ENCODE assay signal across 10 mouse cellular contexts in the genomic region with DNA sequence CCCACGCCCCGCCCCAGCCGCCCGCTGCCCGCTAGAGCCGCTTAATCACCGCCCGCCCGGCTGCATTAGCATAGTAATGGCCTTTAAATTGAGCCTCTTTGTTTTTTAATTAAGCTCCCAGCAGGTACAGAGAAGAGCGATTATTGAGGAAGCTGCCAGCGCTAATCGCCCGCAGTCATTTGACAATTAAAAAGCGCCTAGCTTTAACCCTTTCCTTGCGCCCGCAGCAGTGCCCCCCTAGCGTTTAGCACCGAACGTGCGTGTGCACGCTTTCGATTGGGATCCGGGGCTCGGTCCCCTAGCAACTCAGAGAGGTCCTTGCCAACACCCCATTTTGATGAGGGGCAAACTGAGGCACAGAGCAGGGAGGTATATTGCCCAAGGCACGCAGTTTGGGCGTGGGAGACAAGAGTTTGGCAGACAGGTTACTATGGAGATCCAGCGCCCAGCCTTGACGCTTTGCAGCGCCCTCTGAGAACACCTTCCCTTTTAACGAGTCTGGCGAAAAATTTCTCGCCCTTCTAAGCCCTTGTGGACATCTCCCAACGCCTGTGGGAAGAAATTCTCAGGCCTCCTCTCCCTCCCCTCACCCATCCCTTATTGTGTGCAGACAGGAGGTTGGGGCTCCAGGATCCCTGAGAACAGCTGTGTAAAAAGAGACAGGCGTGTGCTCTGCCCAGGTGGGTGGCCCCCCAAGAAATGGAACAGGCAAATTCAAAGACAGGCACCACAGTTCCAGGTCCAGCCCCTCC. TPM values are rescaled to one million over a fixed set of nuclear protein-coding genes. Genes with fewer than 3 reads are reported as not detected.
DNase-seq lines count a peak whose midpoint lies in the region; ATAC-seq and TF ChIP-seq lines count a peak whose summit lies in the region.
"Had no signal": no experiment of that assay in that cellular context is flagged by ENCODE, and none has a peak within 500 bp of the region (broad histone marks: within the 10 kb centered on the region; RNA-seq: fewer than 3 reads in every experiment).

No protein-coding gene starts in this region.

- peak overlapping the region; percentile 28 to 36 for H3K4me3 ChIP-seq in heart, embryonic 14.5 days (ENCODE audit: control insufficient read depth in 1 of 2, insufficient read depth in 1 of 2, low read depth in 1 of 2, low read length in 2 of 2)
- H3K4me3 ChIP-seq in hindbrain, embryonic 14.5 days (replicated peaks; ENCODE audit: low read length): peak overlapping the region; percentile 10; the same call in 1 of the 2 replicates
- H3K4me3 ChIP-seq in liver, postnatal 0 days (ENCODE audit: low read depth, low read length): 0 out of 2 replicates have a peak overlapping the region, but pooled peaks have one; percentile 15
- H3K4me3 ChIP-seq in stomach, postnatal 0 days (ENCODE audit: low read depth, low read length): peak overlapping the region; percentile 22

- no peaks in the 10 kb centered on the region for H3K36me3 ChIP-seq in heart, embryonic 14.5 days (ENCODE audit: control insufficient read depth, insufficient read depth, low read length)
- no peaks in the 10 kb centered on the region for H3K36me3 ChIP-seq in hindbrain, embryonic 14.5 days (replicated peaks; ENCODE audit: control insufficient read depth, insufficient read depth)
- no peaks in the 10 kb centered on the region for H3K36me3 ChIP-seq in liver, postnatal 0 days (replicated peaks; ENCODE audit: insufficient read depth, low read length)
- no peaks in the 10 kb centered on the region for H3K36me3 ChIP-seq in stomach, postnatal 0 days (ENCODE audit: control insufficient read depth, insufficient read depth, low read length)

- WGBS in heart, embryonic 14.5 days: 1% methylated on average over 34 of the region's 34 CpGs
- whole genome bisulfite sequencing in hindbrain, embryonic 14.5 days: 2% methylated on average over 34 of the region's 34 CpGs
- 3% methylated on average over 34 of the region's 34 CpGs for WGBS in liver, postnatal 0 days (ENCODE audit: insufficient replicate concordance)
- WGBS in stomach, postnatal 0 days: 2% methylated on average over 33 of the region's 34 CpGs

- no peaks in the 10 kb centered on the region for H3K9me3 ChIP-seq in heart, embryonic 14.5 days (ENCODE audit: control insufficient read depth, low read length)
- H3K9me3 ChIP-seq in hindbrain, embryonic 14.5 days (ENCODE audit: control insufficient read depth, low read length): no peaks in the 10 kb centered on the region
- no peaks in the 10 kb centered on the region for H3K9me3 ChIP-seq in liver, postnatal 0 days (ENCODE audit: low read length)
- H3K9me3 ChIP-seq in stomach, postnatal 0 days (ENCODE audit: control insufficient read depth, low read length): no peaks in the 10 kb centered on the region

- no peak for ATAC-seq in heart, embryonic 14.5 days (ENCODE audit: insufficient number of reproducible peaks, insufficient read depth, low FRiP score, low read depth)
- peak; percentile 64 for ATAC-seq in hindbrain, embryonic 14.5 days (ENCODE audit: low FRiP score)
- ATAC-seq in liver, postnatal 0 days: no peak
- no peak for ATAC-seq in stomach, postnatal 0 days (ENCODE audit: low FRiP score, low TSS enrichment)

- TF ChIP-seq EP300 in liver, postnatal 0 days (IDR thresholded peaks at IDR 0.05; ENCODE audit: low read depth): no peak
- no peak for TF ChIP-seq EP300 in stomach, postnatal 0 days (optimal IDR thresholded peaks at IDR 0.05)

- H3K27me3 ChIP-seq in heart, embryonic 14.5 days (ENCODE audit: control insufficient read depth, insufficient read depth, low read length): peaks cover 92% of the 10 kb centered on the region
- peaks cover 81% of the 10 kb centered on the region for H3K27me3 ChIP-seq in hindbrain, embryonic 14.5 days (ENCODE audit: control insufficient read depth, insufficient read depth, low read length)
- H3K27me3 ChIP-seq in liver, postnatal 0 days (ENCODE audit: insufficient read depth, low read length): peaks cover 33% of the 10 kb centered on the region
- peaks cover 3% of the 10 kb centered on the region; the same call in 1 of the 2 replicates for H3K27me3 ChIP-seq in stomach, postnatal 0 days (ENCODE audit: control insufficient read depth, insufficient read depth, low read length)

- H3K27ac ChIP-seq in heart, embryonic 14.5 days (replicated peaks in 1 of 2; ENCODE audit: control insufficient read depth in 1 of 2, insufficient read depth in 1 of 2, low read depth in 2 of 2, low read length in 2 of 2): no peak overlapping the region
- peak overlapping the region; percentile 81 for H3K27ac ChIP-seq in hindbrain, embryonic 14.5 days
- no peak overlapping the region for H3K27ac ChIP-seq in liver, postnatal 0 days (ENCODE audit: low read depth)
- H3K27ac ChIP-seq in stomach, postnatal 0 days (replicated peaks): no peak overlapping the region

- no peak for DNase-seq in heart, adult 8-10 months (ENCODE audit: low spot score)
- peak; percentile 82 for DNase-seq in ZHBTc4 (ENCODE audit: low read depth, low spot score)
- peak; percentile 77 for DNase-seq in hindbrain, embryonic 14.5 days (ENCODE audit: low spot score)
- no peak for DNase-seq in liver, postnatal 0 days
- no peak for DNase-seq in stomach, postnatal 0 days (ENCODE audit: low spot score)
- no peak for DNase-seq in ovary, adult 18-20 months (ENCODE audit: low spot score)
- DNase-seq in spleen, postnatal 4 days (ENCODE audit: low spot score in 2 of 2): no peak

- H3K4me2 ChIP-seq in heart, embryonic 14.5 days (ENCODE audit: low read length): peak overlapping the region; percentile 73
- H3K4me2 ChIP-seq in hindbrain, embryonic 14.5 days (replicated peaks): peak overlapping the region; percentile 49
- H3K4me2 ChIP-seq in liver, postnatal 0 days (ENCODE audit: low read depth, low read length): peak overlapping the region; percentile 48
- H3K4me2 ChIP-seq in stomach, postnatal 0 days (replicated peaks; ENCODE audit: low read depth): peak overlapping the region; percentile 47

- H3K9ac ChIP-seq in heart, embryonic 14.5 days (ENCODE audit: low read length): peak overlapping the region; percentile 41; the same call in 1 of the 2 replicates
- peak overlapping the region; percentile 36; the same call in 1 of the 2 replicates for H3K9ac ChIP-seq in hindbrain, embryonic 14.5 days
- no peak overlapping the region for H3K9ac ChIP-seq in liver, postnatal 0 days (replicated peaks)
- no peak overlapping the region for H3K9ac ChIP-seq in stomach, postnatal 0 days (ENCODE audit: low read length)

- H3K4me1 ChIP-seq in heart, embryonic 14.5 days (ENCODE audit: control insufficient read depth in 2 of 2, insufficient read depth in 2 of 2, low read length in 2 of 2): peaks cover 2 to 10% of the 10 kb centered on the region in 2 experiments; a peak in 3 of 4 replicates
- H3K4me1 ChIP-seq in hindbrain, embryonic 14.5 days (replicated peaks; ENCODE audit: control insufficient read depth, insufficient read depth, low read length): peaks cover 54% of the 10 kb centered on the region
- peaks cover 8% of the 10 kb centered on the region; the same call in 1 of the 2 replicates for H3K4me1 ChIP-seq in liver, postnatal 0 days (ENCODE audit: insufficient read depth)
- H3K4me1 ChIP-seq in stomach, postnatal 0 days (replicated peaks; ENCODE audit: control insufficient read depth, insufficient read depth): 0 out of 2 replicates have a peak, but pooled peaks cover 2% of the 10 kb centered on the region

- no peak for TF ChIP-seq CTCF in liver, postnatal 0 days (IDR thresholded peaks at IDR 0.05; ENCODE audit: low read depth)
- TF ChIP-seq CTCF in stomach, postnatal 0 days (IDR thresholded peaks at IDR 0.05; ENCODE audit: low read depth): no peak

RNA-seq across cellular contexts. Expression of gene Lmx1b, which starts 59.4 kb away (rescaled TPM):
- 0.07 TPM in 1 of 2 replicates, not detected in the other for polyA plus RNA-seq in heart, embryonic 14.5 days (2014; fragmentation: Nextera tagmentation; extraction: Ambion mirVana)
- total RNA-seq in heart, adult 8-10 months (2022): under 1 TPM; 0.09 to 0.41 (median 0.10) TPM
- polyA plus RNA-seq in hindbrain, embryonic 14.5 days (2014; fragmentation: Nextera tagmentation; extraction: Ambion mirVana): 6.7 and 8.7 TPM in 2 replicates
- polyA plus RNA-seq in liver, postnatal 0 days (2015; fragmentation: Nextera tagmentation; extraction: Ambion mirVana): not detected in 2 replicates
- polyA plus RNA-seq in stomach, postnatal 0 days (2015; fragmentation: Nextera tagmentation; extraction: Ambion mirVana): 0.07 TPM in 1 of 2 replicates, not detected in the other
- total RNA-seq: hematopoietic stem cell, adult 5-6 weeks; MEL had no signal

Comparison
In these comparisons a context has a peak if more than half of its experiments do, and no peak if none do; other contexts are left out.
1. H3K9ac ChIP-seq: peak in heart, embryonic 14.5 days (single experiment) and hindbrain, embryonic 14.5 days (single experiment); none in liver, postnatal 0 days (single experiment) and stomach, postnatal 0 days (single experiment).
2. DNase-seq: peak in ZHBTc4 (single experiment) and hindbrain, embryonic 14.5 days (single experiment); none in heart, adult 8-10 months (single experiment), liver, postnatal 0 days (single experiment), stomach, postnatal 0 days (single experiment), ovary, adult 18-20 months (single experiment) and spleen, postnatal 4 days (0 of 2).
3. Peak in every context shown above with its lines, with median percentiles within 50 percentile points of each other: H3K4me2 ChIP-seq and H3K4me3 ChIP-seq.